Mouse (Mus musculus) thymus, postnatal 4 days (tissue): ENCODE data around the gene Fbxo3.
"Not testable (repeated sequence)": the region's sequence is repeated elsewhere in the genome, so short reads cannot be mapped to it uniquely, and the experiment has no call there.

Source experiments
- DNase-seq: peaks from one replicate; pipeline ENCODE4 v3.0.0; 2021

Gene Fbxo3

DNA sequence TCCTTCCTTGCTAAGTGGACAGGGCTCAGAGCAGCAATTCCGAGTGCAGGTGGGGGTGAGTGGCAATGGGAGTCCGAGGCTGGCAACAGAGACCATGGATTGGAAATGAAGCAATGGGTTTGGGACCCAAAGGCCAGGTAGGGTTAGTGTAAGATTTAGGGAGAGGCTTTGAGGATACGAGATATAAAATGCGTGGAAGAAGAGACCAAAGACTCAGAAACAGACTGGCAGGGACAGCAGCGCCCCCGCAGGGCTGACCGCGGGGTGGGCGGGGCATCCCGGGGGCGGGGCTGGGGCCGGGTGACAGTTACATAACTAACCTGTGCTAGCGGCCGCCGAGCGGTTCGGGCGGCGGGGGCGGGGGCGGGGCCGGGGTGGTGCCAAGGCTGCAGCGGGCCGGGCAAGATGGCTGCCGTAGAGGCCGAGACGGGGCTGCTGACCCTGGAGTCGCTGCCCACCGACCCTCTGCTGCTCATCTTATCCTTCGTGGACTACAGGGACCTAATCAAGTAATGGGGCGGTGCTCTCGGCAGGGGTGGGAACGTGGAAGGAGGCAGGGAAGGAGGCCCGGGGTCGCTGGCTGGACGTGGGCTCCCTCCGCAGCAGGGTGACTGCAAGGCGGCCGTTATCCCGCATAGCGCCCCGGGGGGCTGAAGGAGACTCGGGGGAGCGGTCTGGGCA is at the start of gene Fbxo3:
Gene Fbxo3 (plus strand): TSS at position 264 of the 681 bp plus-strand sequence.
- peak; percentile 92 for DNase-seq

- peak; percentile 85 for DNase-seq
These were observed 45.3 kb upstream of the Fbxo3 start for GRCm38 (mm10) chr2:103982250-103982649.

DNA sequence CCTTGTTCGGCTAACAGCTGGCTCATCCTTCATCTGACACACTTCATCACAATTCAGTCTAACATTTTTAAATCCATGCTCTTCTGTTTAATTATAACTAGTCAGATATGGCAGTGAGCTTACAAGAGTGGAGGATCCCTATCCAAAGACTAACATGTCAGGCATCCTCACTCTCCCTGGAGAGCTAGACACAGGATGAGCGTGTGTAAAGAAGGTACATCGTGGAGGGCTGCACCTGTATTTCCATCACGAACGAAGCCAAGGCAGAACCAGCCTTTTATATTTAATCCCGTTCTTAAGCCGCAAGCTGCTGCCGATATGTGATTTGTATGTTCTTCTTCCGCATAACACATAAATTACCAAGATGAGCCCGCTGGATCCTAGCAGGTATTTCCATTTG is 44.4 kb upstream of the Fbxo3 start:
- no peak for DNase-seq

DNA sequence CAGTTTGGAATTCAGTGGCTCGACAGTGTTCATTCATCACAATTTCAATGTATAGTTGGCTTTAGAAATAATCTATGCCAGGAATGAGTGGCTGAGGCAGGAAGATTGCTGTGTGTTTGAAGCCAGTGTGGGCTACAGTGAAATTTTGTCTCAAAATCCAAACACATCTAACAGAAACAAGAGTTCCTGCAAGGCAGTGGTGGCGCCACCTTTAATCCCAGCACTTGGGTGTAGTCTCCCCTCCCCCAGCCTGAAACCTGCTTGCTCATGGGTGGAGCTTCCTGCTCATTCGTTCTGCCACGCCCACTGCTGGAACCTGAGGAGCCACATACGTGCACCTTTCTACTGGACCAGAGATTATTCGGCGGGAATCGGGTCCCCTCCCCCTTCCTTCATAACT is 39.9 kb upstream of the Fbxo3 start:
- not testable (repeated sequence) for DNase-seq

GRCm38 (mm10) chr2:103989724-103990123 is 37.8 kb upstream of the Fbxo3 start:
- no peak for DNase-seq

- no peak for DNase-seq
These were observed 36.2 kb upstream of the Fbxo3 start for GRCm38 (mm10) chr2:103991303-103991702.

DNA sequence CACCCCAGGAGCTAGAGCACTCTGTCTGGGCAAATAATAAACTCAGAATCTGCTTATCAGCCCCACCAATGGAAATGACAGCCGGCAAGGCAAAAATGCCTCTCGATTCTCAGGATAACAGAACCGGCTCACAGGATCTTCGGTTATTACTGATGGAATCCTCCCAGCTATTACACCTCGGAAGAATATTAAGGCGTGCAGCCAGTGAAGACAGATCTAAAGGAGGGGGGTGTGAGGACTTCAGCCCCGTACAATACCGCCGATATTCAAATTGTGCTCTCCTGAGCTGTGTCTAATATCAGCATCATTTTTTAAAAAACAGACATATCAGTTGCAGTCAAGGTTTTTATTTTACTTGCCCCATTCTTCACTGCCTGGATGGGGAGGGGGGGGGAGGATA is 35.4 kb upstream of the Fbxo3 start:
- DNase-seq = no peak

DNA sequence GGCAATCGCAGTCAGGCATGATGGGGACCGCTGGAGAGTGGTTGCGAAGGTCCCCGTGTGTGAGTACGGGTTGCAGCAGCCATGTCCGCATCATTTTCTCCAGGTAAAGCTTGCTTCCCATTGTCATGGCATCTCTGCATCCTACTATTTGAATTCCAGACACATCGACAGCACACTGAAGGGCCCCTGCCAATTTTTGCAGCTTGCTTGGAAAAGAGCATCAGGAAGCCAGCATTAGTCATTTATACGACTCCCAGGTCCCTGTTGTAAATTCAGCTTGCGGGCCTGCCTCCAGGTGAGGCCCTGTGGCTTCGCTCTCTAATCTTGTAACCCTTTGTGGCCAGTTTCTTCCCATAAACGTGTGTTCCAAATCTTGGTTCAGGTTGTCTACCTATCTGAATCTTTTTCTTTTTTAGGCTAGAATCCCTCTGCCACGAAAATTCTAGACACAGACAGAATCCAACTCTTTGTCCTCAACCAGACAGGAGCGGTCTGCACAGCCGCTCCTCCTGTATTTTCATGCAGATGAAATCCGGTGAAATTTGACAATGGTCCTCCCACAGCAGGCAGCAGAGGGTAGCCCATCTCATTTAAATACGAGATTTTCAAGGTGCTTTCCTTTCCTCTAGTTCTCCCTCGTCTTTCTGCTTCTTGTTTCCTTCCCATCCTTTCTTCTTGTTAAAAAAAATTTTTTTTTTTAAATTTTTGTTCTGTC is 34.7 kb upstream of the Fbxo3 start:
- no peak for DNase-seq

GRCm38 (mm10) chr2:104001076-104001475 is 26.4 kb upstream of the Fbxo3 start:
- DNase-seq = no peak

DNA sequence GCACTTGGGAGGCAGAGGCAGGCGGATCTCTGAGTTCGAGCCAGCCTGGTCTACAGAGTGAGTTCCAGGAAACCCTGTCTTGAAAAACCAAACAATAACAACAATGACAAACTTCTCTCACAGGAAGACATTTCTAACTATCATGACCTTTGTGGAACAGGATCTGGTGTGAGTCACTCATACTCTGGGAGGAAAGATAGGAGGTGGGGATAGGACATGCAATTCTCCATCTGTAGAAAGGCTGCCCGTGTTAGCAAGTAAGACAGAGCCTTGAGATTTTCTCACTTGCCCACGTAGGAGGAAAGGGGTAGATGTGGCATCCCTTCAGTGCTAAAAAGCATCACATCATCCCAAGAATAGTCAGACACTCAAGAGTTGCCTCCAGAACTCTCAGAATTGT is 25.7 kb upstream of the Fbxo3 start:
- DNase-seq = no peak

- peak; percentile 77 for DNase-seq
These were observed 24.7 kb upstream of the Fbxo3 start for GRCm38 (mm10) chr2:104002711-104003413.

DNA sequence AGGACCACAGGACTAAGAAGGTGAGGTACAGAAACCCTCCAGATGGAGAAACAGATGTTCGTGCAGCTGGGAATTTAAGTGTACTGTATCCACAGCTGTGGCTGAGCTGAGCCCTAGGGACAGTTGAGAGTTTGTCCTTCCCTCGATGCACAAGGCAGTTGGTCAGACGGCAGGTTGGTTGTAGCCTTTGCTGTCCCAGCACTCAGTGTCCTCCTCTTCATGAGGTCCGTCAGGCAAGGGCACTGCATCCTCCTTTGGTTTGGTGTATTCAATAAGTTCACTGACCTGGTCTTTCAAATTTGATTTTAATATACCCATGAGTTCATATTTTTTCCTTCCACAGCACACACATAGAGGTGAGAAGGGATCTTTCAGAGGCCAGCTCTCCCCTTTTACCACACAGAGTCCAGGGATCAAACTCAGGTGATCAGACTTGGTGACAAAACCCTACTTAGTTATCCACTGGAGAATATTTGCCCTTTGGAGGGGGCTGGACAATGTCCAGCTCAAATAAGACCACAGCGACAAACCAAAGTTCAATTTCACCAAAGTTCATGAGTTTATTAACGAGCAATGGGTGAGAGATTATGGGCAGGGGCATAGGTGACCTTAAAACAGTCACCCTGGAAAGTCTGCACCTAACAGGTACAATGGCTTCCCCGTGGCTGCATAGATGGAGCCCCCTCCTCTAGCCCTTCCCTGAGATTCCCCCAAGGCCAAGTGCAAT is 19.6 kb upstream of the Fbxo3 start:
- no peak for DNase-seq

- not testable (repeated sequence) for DNase-seq
These were observed 18.7 kb upstream of the Fbxo3 start for GRCm38 (mm10) chr2:104008853-104009252.

DNA sequence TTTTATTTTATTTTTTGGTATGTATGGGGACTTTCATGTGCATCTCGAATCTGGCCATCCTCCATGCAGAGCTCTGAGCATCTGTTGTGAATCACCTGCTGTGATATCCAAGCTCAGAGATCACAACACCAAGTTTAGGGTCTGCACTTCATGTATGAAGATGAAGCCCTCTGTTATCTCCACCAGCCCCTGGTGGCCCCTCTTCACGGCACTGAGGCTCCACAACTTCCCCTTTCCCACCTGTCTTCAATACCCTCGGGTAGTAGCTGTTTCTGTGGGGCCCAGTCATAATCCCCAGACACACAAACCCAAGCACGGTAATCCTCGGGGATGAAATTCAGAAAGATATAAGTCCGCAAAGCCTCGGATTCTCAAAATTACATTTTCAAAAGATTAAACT is 4.4 kb upstream of the Fbxo3 start:
- no peak for DNase-seq

DNA sequence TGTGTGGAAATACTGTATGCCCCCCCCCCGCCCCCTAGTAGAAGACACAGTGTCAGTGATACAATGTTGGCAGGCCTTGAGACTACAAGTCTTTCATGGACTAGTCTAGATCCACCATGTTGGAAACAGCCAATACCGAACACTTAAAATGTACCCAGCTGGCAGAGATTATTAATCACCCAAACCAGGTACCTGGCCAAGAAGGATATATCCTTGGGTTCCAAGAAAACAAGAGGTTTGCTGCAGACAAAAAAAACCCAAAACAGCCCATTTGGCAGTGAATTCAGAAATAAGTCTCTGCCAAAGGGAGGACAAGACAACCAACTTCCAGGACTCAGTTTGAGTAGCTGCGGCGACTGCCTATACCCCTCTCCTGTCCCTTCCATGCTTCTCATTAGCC is 2.9 kb upstream of the Fbxo3 start:
- DNase-seq = no peak

- DNase-seq = no peak
These were observed 710 bp downstream of the Fbxo3 start, which contains the start of gene 4931422A03Rik for GRCm38 (mm10) chr2:104028139-104028723. 4931422A03Rik (minus strand) TSS chr2:104028361.

DNA sequence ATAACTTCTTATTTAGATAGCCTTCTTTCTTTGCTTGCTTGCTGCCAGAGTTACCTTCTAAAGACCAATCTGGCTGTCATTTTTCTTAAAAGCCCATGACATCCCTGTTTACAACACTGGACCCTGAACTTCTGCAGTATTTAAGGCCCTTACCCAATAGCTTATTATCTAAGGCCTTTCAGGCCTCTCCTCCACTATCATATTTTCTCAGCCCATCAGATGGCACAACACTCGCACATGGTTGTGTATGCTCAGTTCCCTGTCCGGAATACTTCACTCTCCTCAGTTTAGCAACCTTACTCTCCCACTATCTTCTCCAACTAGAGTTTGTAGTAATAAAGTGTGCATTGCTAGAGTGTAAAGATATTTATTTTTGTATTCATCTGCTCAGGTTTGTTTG is 1.6 kb downstream of the Fbxo3 start:
- no peak for DNase-seq

- DNase-seq = no peak
These were observed 2.9 kb downstream of the Fbxo3 start for GRCm38 (mm10) chr2:104030381-104030780.

DNA sequence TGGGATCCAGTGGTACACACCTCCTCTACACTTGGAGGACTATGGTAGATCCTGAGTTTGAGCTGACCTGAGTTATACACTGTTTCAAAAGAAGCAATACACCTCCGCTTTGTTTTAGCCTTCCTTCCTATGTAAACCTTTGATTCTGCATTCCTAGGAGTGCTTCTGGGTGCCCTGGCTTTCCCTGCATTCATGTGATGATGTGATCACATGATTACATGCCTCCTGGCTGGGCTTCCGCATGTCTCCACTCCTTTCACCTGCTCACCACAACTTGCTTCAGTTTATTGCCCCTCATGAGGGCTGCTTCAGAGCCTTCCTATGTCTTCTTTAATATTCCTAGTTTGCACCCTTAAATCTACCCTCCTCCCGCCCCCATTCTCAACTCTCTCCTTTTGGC is 4.5 kb downstream of the Fbxo3 start:
- no peak for DNase-seq

- DNase-seq = peak; percentile 57
These were observed 7.4 kb downstream of the Fbxo3 start for GRCm38 (mm10) chr2:104034832-104035472.

DNA sequence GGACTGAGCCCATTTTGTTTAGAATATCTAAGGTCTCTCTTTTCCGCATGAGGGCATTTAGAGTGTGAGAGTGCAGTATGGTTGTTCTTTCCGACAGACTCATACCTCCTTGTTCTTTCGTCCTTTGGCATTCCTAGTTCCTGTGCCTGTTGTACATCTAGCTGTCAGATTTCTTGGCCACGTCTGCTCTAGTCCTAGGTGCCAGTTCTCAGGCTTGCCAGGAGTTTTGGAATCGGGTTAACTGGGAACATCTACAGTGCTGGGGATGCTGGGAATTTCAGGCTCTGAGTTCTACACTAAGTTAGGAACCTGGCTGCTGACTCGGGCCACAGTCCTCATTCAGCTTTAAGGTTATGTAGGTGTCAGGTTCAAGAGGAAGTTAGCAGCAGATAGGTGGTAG is 8.1 kb downstream of the Fbxo3 start:
- no peak for DNase-seq

- DNase-seq = no peak
These were observed 8.8 kb downstream of the Fbxo3 start for GRCm38 (mm10) chr2:104036316-104036715.
